Mouse (Mus musculus) cerebellum, postnatal 10 days (tissue): ENCODE data around the gene Kif5c.

Experiments
- DNase-seq, 2 experiments: peaks; one replicate each; pipeline ENCODE4 v3.0.0; 2021; ENCODE audit warnings: mixed read lengths in 2 of 2

Kif5c gene

DNA sequence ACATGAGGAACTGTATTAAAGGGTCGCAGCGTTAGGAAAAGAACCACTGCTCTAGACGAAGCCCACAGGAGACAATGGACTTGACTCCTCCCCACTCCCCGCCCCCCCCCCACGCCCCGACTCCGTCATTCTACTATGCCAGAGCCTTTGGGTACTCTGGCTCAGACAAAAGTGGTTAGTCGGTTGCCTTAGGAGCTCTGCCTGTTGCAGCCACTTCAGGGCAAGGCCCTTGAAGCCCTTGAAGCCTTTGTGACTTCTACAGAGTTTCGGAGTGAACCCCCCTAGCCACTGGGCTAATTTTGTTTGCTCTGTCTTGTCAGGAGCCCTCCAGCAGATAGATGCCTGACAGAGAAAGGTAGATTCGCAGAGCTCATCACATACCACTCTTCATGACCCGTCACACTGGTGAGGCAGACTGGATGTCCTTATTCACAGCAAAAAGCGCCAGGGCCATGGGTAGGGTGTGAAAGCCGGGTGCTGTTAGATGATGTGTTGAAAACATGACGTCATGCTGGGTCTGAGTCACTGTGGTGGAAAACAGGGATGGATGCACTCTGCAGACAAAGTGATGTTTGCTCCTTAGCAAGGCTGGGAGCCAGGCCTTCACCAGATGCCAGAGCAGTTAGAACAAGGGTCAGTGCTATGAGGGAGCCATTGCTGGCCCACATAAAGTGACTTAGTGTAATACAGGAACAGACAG, 178.5 kb downstream of the Kif5c start:
- DNase-seq, result peak in 1 of 2 experiments; percentile 29

DNA sequence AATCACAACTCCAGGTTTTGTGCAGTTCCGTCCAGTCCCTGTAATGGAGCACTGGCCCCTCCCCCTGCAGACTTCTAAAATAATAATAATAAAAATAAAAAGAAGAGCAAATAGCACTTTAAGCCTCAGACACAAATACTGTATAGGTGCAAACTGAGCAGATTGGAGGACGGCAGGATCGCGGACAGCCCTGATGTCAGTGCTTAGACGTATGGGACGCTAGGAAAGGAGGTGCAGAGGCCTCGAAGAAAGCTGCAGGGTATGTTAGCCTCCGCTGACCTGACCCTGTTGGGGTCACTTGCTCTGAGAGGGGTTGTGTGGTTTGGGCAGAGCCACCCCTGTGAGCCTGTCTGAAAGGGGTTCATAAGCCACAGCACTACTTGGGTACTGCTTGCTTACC, 185.3 kb downstream of the Kif5c start:
- no peak for DNase-seq

DNA sequence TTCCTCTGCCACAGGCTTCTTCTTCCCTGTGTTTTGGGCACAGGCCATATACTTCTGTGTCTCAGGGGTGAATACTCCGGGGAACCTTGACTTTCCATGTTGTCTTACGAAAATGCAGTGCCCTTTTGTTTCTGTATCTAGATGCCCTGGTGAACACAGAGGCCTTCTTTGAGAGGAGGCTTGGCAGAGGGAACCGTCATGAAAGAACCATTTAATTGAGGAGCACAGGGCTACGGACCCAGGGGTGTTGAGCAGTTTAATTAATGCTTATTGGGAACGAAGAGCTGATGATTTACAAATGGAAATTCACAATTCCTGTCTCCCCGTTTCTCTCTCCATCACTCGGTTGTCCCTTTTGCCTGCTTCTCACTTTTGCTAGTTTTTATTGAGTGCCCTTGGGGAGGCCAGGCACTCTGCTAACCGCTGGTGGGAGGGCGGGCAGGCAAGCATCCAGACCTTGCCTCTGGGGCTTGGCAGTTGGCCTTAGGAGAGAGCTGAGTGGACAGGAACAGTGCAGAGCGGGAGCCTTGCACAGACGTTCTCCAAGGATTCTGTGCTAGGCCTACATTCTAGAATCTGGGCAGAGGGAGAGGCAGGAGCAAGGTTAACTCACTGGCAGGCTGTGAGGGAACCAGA, 186.8 kb downstream of the Kif5c start:
- peak; percentile 60 to 75 for DNase-seq

DNA sequence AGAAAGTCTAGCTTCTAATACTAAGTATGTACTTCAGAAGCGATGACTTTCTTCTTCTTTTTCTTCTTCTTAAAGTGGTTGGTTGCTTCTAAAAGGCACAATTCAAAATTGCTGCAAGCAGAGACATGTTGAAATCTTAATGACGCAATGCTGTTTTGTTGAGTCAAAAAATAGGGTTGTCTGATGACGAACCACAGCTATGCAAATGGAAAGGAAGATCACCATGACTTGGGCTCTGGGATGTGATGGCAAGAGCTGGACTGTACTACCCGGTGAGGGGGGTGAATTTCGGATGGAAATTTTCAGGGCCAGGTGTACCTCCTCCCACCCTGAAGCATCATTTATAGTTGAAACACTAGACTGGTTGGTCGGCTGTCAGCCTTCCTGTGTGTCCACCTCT, 190.4 kb downstream of the Kif5c start:
- DNase-seq, result no peak

DNA sequence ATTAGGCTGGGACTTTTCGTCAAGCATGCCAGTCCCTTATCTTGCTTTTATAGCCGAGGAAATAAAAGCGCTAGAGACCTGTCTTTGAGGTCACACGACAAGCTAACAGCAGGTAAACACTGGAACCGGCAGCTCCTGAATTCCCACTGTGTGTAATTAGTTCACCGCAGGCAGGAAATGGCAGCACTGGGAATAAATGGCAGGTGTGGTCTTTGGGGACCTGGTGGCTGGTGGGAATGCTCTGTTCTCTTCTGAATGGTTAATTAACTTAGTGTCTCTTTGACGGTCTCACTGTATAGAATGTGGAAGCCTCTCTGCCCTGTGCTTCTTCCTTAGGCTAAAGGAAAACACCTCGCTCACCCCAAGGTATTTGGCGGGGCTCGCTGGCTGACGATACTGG, 192.3 kb downstream of the Kif5c start:
- DNase-seq, result no peak

DNA sequence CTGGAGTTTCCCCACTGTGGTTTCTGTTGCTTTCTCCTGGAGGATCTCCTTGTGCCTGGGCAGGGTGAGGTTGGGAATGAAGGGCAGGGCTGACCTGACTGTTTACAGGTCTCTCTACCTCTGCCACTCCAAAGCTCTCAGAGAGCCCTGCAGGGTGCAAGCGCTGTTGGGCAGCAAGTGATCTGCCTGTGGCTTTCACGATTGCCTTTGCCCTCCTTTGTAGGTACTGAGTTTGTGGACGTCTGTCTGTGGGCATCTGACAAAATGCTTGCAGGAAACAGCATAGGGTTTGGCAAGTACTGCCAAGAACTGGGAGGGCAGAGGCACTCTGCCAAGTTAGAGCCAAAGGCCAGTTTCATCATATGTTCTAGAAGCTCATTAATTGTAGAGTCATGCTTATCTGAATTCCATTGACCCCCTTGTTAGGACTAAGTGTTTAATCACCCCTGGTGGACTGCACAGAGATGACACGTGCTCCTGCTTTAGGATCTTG, 192.8 kb downstream of the Kif5c start:
- DNase-seq, result peak; percentile 71 to 75

DNA sequence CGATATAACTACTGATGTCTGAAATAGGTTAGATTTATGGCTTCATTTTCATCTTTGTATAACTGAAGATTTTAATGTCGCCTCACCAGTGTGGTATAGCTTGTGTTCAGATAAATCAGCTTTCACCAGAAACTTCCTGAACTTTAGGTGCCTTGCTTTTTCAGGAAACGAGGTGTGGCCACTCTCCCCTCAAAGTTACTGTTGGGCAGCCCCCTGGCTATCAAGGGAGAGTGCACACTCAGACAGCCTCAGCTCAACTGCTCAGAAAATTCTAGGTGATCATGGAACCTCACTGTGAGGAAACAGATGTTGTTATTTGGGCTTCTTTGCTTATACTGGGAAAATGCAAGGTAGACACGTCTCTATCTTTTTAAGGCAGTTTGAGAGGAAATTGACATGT, 194.1 kb downstream of the Kif5c start:
- no peak for DNase-seq

DNA sequence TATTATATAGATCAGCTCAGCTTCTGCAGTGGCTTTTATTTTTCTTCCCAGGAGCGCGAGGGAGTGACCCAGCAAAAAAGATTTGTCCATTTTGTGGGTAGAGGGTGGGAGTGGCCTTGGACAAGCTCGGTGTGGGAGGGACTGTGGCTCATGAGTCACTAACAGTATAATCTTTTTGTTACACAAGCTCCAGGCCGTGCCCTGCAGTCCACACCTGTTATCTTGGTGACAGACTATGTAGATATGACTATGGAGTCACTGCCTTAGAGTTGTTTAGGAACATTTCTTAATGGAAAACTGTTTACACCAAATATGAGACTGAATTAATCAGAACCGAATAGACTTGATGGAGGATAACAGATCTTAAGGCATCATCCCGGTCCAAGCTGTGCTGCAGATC, 194.9 kb downstream of the Kif5c start:
- DNase-seq, result no peak

DNA sequence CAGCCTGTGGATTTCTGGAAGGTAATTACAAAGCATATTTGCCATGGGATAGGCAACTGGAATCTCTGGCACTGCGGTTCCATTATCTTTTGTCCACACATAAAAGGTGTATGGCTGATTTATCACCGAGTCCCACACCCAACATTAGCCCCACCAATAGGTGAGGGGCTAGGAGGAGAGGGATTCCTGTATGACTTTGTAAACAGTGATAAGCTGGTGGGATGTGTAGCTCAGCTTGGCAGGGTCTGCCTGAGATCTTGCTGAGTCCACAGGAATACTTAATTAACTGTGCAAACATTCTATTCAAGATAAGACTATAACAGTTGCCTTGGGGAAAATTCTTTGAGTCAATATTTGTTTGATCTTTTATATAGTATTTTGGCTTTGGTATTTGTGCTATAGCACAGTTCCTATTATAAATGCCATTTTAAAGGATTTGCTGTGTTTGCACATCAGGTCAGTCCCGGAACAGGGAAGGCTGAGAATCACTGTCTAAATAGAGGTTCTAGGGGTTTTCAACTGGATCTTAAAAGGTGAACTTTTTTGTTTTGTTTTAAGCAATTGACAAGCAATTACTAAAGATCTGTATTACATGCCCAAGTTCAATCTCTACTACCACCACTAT, 196.7 kb downstream of the Kif5c start:
- DNase-seq, result no peak

DNA sequence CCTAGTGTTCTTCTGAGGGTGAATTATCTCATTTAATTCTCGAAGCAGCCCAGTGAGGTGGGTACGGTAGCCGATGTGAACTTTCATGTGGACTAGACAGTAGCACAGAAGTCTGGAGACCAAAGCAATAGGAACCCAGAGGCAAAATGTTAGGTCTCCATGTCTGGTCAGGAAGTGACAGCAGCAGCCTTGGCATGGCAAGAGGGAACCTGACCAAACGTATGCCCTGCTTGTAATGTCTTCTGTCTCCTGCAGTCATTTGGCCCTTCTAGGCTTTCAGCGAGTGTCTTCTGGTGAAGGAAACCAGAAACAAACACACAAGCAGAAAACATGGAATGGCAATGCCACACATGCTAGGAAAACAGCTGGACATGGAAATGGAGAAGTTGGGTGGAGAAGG, 197.5 kb downstream of the Kif5c start:
- no peak for DNase-seq

DNA sequence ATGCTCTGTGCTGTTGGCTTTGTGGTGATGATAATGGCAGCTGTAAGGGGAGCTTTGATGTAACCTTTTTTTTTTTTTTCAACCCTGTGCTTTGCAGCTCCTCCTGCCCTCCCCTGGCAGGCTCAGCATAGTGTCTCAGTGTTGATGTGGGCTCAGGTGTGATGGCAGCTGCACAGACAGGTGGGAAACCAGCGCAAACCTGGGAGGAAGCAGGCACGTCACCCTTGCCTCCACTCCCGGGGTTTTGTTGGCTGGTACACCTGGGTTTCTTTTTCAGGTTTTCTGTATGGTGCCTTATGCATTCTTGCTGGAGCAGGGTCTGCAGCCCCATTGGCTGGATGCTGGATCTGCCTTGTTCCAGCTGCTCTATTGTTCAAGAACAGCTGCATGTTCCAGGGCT, 198.1 kb downstream of the Kif5c start:
- no peak for DNase-seq

DNA sequence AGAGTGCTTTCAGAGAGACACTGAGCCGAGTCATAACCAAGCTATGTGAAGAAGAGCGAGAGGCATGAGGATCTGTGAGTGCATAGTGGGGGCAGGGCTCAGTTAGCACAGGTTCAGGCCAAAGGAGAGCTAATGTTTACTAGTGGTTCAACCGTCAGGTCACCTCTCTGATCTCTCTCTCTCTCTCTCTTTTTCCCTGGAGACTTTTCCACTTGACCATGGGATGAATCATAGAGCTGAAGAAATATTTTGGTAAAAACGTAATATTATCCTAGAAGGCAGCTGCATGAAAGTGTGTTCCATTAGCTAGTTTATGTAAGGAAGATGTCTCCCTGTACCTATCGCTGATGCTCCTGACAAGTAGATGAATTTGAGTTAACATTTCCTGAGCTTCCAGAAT, 199.0 kb downstream of the Kif5c start:
- DNase-seq, result no peak

DNA sequence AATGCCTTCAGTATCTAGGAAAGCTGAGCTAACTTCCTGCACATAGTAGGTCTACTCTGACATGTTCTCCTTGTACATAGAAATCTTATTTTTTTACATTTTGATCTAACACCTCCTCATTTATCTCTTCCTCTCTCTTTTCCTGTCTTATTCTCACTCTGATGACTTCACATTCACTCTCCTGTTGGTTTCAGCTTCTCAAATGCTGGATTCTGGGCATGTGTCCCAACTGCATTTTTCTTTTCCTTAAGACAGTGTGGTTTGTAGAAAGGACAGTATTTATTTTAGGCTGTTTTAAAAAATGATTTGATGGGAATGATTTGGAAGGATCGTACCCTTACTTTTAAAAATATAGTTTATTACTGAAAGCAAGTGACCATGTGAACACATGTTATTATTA, 203.2 kb downstream of the Kif5c start:
- DNase-seq, result no peak
